Mouse (Mus musculus) CD8-positive naive resting alpha-beta T cell, adult 57 days (primary cell): ENCODE data around the gene Fgd6. TPM values are rescaled to one million over a fixed set of nuclear protein-coding genes. Genes with fewer than 3 reads are reported as not detected.

Source experiments
- total RNA-seq: library from RNA; stranded (reverse); gene quantifications from one replicate; pipeline ENCODE4 v1.2.4, GENCODE M21; 2023

Fgd6 gene
- total RNA-seq: 5.1 TPM

GRCm38 (mm10) chr10:94035658-94036374, at the start of gene Fgd6, which contains the start of gene Vezt:
Fgd6 (plus strand) TSS chr10:94036001.
Vezt (minus strand) TSS chr10:94035817.

GRCm38 (mm10) chr10:94147756-94148531, 112.1 kb downstream of the Fgd6 start, which contains the start of gene Nr2c1:
Nr2c1 (plus strand) TSS chr10:94148023.

Other genes with a start within 250 kb of the Fgd6 start
- not detected for gene Usp44, start 204.4 kb upstream of the Fgd6 start, total RNA-seq
- gene Metap2, start 138.9 kb upstream of the Fgd6 start, total RNA-seq: 127 TPM
- gene Vezt, start 184 bp upstream of the Fgd6 start, total RNA-seq: 20.7 TPM
- gene Nr2c1, start 112.0 kb downstream of the Fgd6 start, total RNA-seq: 10.4 TPM
- gene Ndufa12, start 162.7 kb downstream of the Fgd6 start, total RNA-seq: 60.6 TPM